Mouse (Mus musculus) lung, postnatal 36 days (tissue): ENCODE results near the gene Gm4756.
"Not testable (repeated sequence)": the region's sequence is repeated elsewhere in the genome, so short reads cannot be mapped to it uniquely, and the experiment has no call there.

Experiments used
- DNase-seq: peaks from one replicate; pipeline ENCODE4 v3.0.0; 2022; ENCODE audit warnings: mixed read lengths

Gene Gm4756

DNA sequence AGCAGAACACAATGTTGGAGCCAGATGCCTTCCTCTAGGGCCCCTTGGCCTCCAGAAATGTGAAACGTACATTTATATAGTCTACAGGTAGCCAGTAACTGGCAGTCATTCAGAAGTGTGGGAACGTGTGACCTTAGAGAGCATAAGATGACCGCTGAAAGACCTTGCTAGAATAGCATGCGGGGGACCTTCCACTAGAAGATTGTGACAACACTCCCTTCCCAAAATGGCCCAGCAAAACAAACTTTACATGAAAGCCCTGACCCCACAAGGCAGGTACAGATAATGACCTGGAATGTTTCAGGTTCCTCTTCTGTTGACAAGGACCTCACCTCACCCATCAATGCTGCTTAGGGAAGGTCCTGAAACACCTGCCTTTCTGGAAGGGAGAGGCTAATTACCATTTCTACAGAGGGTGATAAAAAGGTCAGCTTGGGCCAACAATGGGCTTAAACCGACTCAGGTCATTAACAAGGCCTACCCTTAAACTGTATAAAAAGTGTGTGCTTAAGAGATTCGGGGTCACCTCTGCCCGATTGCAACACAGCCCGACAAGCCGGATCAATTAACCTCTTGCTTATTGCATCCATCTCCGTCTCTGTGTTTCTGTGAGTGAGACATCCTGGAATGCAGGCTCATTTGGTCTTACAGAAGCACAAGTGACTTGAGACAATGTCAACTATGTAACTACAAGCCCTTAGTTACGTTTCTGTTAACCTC is at the start of gene Gm4756:
Gene Gm4756 (minus strand): TSS at position 51 of the 720 bp plus-strand sequence.
- DNase-seq = no peak

DNA sequence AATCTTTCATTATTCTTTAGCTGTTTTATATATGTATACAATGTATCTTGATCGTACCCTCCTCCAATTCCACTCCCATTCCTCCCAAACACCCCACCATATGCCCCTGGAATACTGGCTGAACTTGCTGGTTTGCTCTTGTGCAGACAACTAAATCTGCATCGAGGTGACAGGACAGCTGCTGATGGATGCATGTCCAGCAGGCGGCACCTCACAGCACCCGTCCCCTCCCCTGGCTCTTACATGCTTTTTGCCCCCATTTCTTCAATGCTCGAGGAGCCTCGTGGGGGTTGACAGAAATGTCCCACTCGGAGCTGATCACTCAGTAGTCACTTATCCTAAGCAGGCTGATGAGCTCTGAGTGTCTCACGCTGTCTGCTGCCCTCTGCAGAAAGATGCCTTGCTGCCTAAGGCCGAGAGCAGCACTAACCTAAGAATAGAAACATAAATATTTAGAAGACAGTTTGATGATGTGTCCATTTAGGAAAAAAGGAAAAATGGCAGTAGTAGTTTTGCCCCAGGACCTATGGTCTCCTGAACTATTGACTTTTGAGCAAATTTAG is 45.5 kb upstream of the Gm4756 start:
- DNase-seq = no peak

DNA sequence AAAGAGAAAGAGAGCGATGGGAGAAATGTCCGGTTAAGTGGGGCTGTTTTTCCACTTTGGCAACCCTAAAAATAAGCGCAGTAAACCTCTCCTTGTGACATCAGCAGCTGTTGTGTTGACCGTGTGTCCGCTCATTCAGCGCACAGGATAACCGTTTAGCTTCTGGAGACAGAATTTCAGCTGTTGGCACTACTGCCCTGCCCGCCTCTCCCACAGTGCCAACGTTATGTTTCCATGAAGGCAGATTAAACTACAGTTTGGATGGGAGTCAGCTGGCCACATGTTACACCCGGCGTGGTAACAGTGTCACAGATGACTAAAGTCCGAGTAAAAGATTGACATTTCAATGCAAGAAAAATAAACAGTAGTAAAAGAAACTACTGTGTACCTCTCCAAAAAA is 45.0 kb upstream of the Gm4756 start:
- no peak for DNase-seq

DNA sequence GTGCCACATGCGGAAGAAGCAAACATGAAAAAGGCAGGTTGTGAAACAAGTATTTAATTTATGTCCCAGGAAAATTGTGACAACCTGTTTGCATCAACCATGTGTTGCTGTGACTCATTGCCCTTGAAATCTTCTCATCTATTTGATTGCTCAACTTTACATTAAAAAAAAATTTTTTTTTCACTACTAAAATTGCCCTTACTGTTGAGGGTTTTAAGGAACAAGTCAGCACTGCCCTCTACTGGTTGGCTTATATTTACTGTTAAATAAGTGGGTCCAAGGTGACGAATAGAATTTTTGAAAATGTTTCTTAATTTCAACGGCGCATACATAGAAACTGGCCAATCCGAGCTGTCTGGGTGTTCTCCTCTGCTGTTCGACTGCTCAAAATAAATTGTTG is 44.4 kb upstream of the Gm4756 start:
- DNase-seq = peak; percentile 82

DNA sequence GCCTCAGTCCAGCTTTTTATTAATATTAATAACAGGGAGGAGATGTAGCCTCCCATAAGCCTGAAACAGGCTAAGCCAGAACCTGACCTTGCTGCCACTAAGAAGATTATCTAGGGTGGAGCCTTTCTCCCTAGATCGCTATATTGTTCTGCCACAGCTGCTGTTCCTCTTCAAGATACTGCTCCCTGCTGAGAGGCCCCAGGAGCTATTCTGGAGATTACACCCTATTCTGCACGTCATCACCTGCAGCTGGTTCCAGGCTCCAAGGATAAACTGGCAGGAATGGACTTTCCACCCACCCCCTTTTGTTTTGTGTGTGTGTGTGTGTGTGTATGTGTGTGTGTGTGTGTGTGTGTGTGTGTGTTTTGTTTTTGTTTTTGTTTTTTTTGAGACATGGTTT is 38.8 kb upstream of the Gm4756 start:
- not testable (repeated sequence) for DNase-seq

DNA sequence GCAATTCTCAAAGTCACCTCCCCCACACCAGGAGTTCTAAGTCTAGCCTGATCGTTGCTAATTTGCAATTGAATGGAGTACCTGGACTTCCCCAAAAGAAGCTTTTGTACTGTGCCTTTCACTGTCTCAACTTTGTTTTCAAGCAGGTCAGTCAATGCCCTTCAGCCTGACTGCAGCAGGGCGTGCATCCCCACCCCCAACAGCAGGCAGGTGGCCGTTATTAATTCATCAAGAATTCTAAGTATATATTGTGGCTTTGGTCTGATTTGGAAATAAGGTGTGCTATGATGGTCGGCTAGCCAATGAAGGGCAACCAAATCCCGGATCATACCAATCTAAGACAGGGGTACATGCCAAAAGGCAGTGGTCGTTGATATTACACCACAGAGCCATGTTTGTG is 38.3 kb upstream of the Gm4756 start:
- DNase-seq = not testable (repeated sequence)

DNA sequence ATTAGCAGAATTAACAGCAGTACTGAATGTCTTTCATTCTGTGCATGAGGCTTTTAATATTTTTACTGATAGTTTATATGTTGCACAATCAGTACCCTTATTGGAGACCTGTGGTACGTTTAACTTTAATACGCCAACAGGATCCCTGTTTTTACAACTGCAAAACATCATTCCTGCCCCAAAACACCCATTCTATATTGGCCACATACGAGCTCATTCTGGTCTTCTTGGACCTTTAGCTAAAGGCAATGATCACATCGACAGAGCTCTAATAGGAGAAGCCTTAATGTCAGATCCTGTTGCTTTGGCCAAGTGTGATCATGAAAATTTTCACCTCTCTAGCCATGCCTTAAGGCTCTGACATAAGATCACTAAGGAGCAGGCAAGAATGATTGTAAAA is 37.1 kb upstream of the Gm4756 start:
- DNase-seq = not testable (repeated sequence)

DNA sequence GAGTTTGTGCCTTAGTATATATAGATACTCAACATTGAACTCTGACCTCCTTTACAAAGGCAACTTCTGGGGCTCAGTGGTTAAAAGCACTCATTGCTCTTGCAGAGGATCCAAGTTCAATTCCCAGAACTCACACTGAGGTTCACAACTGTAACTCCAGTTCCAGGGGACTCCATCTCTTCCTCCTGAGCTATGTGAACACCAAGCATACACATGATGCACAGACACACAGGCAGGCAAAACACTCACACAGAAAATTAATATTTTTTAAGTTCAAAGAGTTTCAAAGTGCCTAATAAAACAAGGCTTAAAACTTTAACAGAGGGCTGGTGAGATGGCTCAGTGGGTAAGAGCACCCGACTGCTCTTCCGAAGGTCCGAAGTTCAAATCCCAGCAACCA is 34.2 kb upstream of the Gm4756 start:
- DNase-seq = no peak

DNA sequence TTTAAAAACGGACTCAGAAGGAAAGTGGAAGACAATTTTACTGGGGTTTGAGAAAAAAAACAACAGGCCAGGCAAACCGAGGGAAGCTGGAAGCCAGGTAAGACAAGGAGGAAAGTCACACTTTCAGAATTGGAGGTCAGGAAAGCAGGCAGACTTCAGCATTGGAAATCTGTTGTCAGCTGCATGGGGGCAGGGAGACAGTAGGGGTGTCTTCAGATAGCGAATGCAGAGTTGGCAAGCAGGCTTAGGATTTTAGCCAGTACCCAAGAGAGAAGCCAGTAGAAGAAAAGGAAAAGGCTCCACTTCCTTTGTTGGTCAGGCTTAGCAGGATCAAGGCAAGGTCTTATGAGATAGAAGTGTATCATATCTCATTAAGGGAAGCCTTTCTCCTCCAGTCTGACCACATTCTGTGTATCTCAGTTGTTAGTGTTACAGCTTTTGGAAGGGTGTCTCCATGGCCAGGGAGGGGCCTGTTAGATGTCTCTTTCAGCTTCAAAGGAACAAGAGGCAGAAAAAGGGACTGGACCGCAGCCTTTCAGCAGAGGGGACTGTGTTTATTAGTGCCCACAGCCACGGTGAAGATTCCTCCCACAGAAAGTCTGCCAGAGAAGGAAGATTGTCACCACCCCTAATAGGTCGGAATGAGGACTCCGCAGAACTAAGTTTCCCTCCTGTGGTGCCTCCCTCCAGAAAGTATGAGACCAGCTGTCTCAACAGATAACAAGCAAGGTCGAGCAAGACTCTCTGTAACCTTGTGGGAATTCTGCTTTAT is 33.2 kb upstream of the Gm4756 start:
- no peak for DNase-seq

DNA sequence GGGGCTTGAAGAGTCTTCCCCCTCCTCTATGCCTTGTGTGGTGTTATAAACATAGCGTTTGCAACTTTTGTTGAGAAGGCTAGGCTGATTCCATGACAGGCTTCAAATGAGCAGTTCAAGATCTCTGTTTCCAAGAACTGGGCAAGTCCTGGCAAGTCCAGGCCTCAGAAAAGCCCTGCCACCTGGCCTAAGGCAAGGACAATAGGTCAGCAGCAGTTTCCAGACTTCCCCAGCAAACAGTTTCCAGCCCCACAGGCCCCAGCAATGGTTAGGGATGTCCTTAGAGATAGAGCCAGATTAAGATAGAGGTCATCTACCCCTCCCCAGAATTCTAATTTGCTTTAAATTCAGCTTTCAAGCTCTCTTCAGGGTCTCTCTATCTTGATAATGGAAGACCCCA is 32.5 kb upstream of the Gm4756 start:
- no peak for DNase-seq

DNA sequence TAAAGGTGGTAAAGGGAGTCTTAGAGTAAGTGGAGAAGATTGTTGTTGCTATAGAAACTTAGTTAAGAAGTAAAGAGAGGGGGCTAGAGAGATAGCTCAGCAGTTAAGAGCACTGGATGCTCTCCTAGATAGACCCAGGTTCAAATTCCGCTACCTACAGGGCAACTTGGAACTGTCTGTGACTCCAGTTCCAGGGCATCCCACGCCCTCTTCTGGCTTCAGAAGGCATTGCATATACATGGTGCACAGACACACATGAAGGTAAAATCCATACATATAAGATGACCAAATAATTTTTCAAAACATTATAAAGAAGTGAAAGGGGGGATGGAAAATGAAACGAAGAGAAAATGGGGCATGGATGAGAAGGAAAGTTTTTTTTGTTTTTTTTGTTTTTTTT is 30.2 kb upstream of the Gm4756 start:
- no peak for DNase-seq

DNA sequence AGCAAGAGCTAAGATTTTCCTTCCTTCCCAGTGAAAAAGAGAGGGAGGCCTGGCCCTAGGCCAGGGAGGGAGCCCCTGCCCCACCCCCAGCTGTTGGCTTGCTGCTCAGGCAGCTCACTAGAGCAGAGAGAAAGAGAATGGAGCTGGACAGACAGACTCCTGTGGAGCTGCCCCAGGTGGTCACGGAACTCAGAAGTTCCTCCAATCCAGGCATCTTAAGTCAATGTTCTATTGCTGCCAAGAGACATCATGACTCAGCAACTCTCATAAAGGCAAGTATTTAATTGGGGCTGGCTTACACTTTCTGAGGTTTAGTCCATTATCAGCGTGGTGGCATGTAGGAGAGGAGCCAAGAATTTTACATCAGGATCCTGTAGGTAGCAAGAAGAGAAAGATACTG is 25.4 kb upstream of the Gm4756 start:
- DNase-seq = peak; percentile 32

DNA sequence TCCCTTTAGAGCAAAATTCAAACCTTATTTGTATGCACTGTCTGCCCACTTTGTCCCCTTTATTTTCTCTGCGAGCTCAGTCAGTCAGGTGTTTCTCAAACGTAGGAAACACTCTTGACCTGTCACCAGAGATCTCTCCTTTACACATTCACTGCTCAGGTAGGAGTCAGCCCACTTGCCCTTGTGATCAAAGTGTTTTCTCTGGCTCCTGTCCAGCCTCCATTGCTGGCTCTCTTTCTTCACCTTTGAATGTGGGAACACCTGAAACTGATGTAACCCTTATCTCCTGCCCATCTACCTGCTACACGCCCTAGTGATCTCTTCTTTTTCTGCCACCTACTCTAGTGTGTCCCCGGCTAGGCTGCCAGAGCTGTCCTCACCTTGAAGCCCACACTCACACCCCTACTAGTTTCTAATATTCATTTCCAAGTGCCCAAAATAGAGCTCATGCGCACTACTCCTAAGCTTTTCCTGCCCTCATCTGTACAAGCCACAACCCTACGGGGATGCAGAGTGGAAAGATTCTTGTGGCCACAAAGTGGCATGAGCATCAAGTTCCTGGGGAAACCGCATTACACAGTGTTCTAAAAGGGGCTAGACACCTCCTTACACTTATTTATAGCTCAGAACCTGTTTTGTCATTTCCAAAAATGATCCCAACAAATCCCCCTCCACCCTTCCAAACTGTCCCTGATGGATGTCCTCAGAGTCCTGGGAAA is 24.8 kb upstream of the Gm4756 start:
- DNase-seq = peak; percentile 84

DNA sequence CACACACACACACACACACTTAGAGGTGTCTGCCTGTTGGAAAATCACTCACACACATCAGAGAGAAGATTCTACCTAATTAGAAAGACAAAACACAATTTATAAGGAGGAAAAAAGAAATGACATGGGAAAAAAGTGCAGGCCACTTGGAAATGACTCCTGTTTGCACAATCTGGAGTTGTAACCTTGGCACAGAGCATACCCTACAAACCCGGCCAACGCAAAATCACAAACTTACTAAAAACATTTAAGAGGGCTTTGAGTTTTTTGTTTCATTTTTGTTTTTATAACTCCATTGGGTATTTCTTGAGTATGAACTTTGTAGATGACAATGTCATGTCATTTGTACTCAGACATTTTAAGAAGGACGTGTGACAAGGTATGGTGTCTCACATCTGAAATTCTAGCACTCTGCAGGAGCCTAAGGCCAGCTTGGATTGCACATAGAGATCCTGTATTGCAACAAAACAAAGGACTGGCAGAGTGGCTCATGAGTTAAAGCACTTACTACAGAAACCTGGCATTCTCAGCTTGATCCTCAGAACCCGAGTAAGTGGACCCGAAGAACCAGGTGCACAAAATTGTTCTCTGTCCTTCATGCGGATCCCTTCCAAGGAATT is 22.2 kb upstream of the Gm4756 start:
- no peak for DNase-seq

DNA sequence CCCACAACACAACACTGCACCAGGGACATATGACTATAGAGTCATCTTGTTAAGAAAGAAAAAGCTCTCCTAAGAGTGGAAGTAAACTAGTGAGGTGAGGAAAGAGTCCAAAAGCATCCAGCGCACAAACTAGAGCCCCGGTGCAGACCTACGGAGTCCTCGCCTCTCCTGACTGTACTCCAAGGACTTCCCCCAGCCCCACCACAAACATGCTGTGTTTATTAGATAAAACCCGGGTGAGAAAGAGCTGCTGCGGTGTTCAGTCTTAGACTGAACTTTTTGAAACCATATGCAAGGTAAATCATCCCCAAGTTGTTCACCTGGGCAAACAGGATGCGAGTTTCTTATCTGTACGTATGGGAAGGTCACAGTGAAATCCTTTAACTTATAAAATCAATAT is 21.5 kb upstream of the Gm4756 start:
- no peak for DNase-seq

DNA sequence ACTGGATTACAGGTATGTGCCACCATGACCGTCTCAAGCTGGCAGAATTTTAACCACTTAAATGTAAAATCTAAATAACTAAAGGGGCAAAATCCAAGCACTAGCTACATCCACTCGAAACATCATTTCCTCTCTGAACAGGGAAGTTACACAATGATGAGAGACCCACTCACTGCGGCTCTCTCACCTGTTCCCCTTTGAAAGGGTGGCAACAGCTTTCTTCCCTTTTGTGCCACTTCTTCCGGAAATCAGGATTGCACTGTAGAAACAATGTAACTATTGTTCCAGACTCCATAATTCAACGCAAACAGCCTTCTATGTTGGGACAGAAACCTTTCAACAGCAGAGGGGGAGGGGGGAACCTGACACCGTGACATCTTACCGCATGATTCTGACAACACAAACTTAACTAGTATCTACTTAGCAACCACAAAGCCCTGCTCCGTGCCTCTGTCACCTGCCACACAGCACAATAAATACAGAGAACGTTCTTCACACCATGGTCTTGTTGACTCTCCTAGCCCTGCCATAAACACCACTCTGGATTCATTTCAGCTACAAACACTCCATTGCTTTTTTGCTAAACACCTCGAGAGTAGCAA is 18.5 kb upstream of the Gm4756 start:
- DNase-seq = no peak

DNA sequence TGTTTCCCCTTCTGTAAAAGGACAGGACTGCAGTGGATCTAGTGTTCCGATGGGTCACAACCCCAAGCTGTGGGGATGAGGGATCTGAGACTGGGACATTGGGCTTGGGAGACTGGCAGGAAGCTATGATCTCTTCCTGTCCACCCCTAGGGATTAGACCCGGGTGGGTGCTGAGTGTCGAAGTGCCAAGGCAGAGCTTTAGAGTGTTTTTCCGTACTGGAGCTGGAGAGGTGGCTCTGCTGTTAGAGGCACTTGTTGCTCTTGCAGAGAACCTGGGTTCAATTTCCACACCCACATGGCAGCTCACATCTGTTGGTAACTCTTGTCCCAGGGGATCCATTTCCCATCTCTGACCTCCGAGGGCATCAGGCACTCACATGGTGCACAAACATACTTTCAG is 16.6 kb upstream of the Gm4756 start:
- no peak for DNase-seq

DNA sequence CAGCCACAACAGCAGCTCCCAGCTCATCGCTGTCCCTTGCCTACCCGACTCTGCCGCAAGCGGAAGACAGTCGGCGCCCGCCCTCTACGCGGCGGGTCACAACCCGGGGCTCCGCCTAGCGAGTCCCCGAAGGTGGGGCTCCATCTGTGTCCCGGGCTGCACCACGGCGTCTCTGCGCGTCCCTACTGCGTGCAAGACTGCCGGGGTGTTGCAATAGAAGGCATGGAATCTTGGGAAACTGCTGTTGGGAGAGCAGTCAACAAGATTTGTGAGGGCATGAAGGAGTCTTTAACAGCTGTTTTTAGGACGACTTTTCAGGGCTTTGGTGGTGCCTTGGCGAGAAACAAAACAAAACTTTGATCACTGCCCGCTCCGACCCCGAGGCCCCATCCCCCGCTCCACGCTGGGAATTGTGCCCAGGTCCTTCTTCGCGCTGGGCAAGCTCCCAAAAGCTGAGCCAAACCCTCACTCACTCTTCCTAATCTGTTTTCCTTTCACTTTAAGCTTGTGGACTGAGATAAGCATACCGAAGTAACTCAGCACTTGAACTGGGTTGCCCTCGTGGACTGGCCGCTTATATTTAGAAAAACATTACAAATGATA is 15.4 kb upstream of the Gm4756 start, which contains the start of gene Dhrs7:
Gene Dhrs7 (minus strand): TSS at position 175 of the 603 bp plus-strand sequence.
- DNase-seq = peak; percentile 94

DNA sequence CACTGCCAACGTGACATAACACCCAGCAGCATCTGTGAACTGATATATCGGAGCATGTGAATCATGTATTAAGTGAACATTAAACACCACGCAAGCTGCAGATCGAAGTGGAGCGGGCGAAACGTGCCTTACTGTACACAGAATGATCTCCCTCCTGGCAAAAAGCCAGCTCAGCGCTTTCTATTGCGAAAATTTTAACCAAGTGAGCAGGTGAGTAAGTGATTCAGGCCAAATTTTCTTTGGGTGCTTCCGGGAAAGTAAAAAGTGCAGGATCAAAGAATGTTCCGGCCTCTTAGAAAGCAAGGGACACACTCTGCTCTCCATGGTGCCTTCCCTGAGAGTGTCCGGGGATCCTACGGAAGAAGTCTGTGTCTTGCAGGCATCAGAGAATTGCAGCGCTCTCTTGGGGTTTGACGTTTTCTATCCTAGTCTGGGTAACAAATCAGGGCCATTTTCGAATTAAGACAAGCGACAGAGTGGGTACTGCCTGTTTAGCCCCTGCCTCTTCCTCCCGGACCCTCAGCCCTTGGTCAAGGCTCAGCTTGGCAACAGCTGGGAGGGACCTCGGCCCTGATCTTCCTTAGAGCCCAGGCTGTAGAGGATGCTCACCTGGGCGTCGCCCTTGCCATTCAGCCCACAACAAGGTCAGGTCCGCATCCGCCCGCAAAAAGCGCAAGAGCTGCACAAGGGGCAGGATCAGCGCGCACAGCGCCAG is 14.7 kb upstream of the Gm4756 start:
- DNase-seq = peak; percentile 76

DNA sequence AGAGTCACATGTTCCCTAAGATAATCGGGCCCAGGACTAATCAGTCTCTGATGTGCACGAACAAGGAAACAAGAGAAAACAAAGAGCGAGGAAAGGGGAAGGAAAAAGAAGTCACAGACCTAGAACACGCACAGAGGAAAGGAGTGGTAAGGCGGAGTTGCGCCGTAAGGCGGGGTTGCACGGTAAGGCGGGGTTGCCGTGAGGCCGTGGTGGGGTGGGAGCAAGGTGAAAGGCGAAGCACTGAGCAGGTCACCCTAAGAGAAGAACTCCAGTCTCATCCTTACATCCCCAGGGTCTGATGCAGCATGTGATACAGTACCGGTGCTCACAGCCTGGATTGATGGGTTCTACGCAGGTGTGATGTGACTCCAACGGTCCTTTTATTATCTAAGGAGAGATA is 6.3 kb upstream of the Gm4756 start:
- no peak for DNase-seq

DNA sequence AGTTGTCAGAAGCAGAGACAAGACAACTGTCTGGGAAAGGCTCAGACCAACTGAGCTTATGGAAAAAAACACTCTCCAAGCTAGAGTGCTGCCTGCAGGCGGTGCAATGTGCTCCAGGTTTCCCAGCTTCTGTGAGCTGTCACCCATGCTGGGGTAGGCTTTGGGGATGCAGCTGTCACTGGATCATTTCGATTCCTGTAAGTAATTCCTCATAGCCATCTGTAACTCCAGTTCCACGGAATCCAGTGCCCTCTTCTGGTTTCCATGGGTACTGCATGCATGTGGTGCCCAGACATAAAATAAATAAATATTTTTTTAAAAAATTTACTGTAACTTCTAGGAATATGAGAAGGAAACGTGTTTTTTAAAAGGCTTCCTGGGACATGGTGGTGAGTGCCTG is 5.2 kb upstream of the Gm4756 start:
- peak; percentile 79 for DNase-seq
